Mouse (Mus musculus): ENCODE data around the gene Tspan17.

GRCm38 (mm10) chr13:54824111-54824931, 35.1 kb downstream of the Tspan17 start:
- TF ChIP-seq CTCF (IDR thresholded peaks at IDR 0.05; ENCODE audit: low read depth) (no peak), EP300 (IDR thresholded peaks at IDR 0.05; ENCODE audit: low read depth) (no peak)
